Mouse (Mus musculus) inflammation-experienced regulatory T-cells, adult 6 months (primary cell): Measurements from ENCODE around the gene Gm16442. TPM values are rescaled to one million over a fixed set of nuclear protein-coding genes. Genes with fewer than 3 reads are reported as not detected.
"Not testable (repeated sequence)": the region's sequence is repeated elsewhere in the genome, so short reads cannot be mapped to it uniquely, and the experiment has no call there.

Source experiments
- ATAC-seq: one replicate; pipeline ENCODE4 v1.8.0; 2017
- polyA plus RNA-seq, 3 experiments: library from polyadenylated mRNA; unstranded; fragments of 100-300 nt; shearing (Covaris generic); gene quantifications; one replicate each; pipeline ENCODE4 v1.2.1; 2017

Gene Gm16442
- not detected for polyA plus RNA-seq

- ATAC-seq, result not testable (repeated sequence)
These were observed at the start of gene Gm16442 for GRCm38 (mm10) chr7:20122479-20122878. TSS of gene Gm16442 (minus strand) at chr7:20122579.

GRCm38 (mm10) chr7:20168277-20168676 lies 45.9 kb upstream of the Gm16442 start, which contains the start of gene Vmn1r94:
TSS of gene Vmn1r94 (minus strand) at chr7:20168377.
- ATAC-seq, result not testable (repeated sequence)

GRCm38 (mm10) chr7:20138988-20139387 lies 16.6 kb upstream of the Gm16442 start, which contains the start of gene Vmn1r93:
TSS of gene Vmn1r93 (minus strand) at chr7:20139088.
- ATAC-seq, result not testable (repeated sequence)

- not testable (repeated sequence) for ATAC-seq
These were observed 23.0 kb downstream of the Gm16442 start, which contains the start of gene Vmn1r91 for GRCm38 (mm10) chr7:20099380-20099779. TSS of gene Vmn1r91 (plus strand) at chr7:20099680.

GRCm38 (mm10) chr7:20078118-20078517 lies 44.3 kb downstream of the Gm16442 start:
- ATAC-seq, result not testable (repeated sequence)

Other genes starting within 250 kb of the Gm16442 start
- not detected for gene Ceacam19, start 234.6 kb downstream of the Gm16442 start, polyA plus RNA-seq
- 10 to 100 TPM; 14.2 to 23.8 (median 19.6) TPM for gene Pvr, start 201.4 kb downstream of the Gm16442 start, polyA plus RNA-seq
- 1 to 10 TPM; 3.3 to 8.4 (median 5.5) TPM for gene Igsf23, start 171.8 kb downstream of the Gm16442 start, polyA plus RNA-seq
- 1 to 10 TPM in 1 of 3 experiments, not detected in 2; 1.1 TPM for gene Ceacam20, start 157.2 kb downstream of the Gm16442 start, polyA plus RNA-seq
- not detected for gene Nlrp9b, start 131.1 kb downstream of the Gm16442 start, polyA plus RNA-seq
- gene Vmn1r91, start 22.9 kb downstream of the Gm16442 start, polyA plus RNA-seq, result not detected
- not detected for gene Vmn1r93, start 16.5 kb upstream of the Gm16442 start, polyA plus RNA-seq
- not detected for gene Vmn1r94, start 45.8 kb upstream of the Gm16442 start, polyA plus RNA-seq
- gene Vmn1r95, start 71.1 kb upstream of the Gm16442 start, polyA plus RNA-seq, result not detected
- not detected for gene Gm6164, start 83.0 kb upstream of the Gm16442 start, polyA plus RNA-seq
- gene Gm4498, start 111.2 kb upstream of the Gm16442 start, polyA plus RNA-seq, result not detected
- gene Gm5890, start 140.3 kb upstream of the Gm16442 start, polyA plus RNA-seq, result not detected
- not detected for gene Gm4133, start 211.5 kb upstream of the Gm16442 start, polyA plus RNA-seq